Mouse (Mus musculus) right cerebral cortex, postnatal 25 days (tissue): Measurements from ENCODE around the gene Slc25a22.

Experiments
- DNase-seq: peaks from one replicate; pipeline ENCODE4 v3.0.0; 2022

The Slc25a22 gene

GRCm38 (mm10) chr7:141471236-141471635 is 33.5 kb upstream of the Slc25a22 start:
- DNase-seq, result no peak

GRCm38 (mm10) chr7:141470637-141470944 is 32.9 kb upstream of the Slc25a22 start:
- DNase-seq, result no peak

GRCm38 (mm10) chr7:141469901-141470636 is 32.4 kb upstream of the Slc25a22 start:
- no peak for DNase-seq

GRCm38 (mm10) chr7:141469352-141469751 is 31.7 kb upstream of the Slc25a22 start:
- DNase-seq, result no peak

GRCm38 (mm10) chr7:141468522-141469211 is 31.0 kb upstream of the Slc25a22 start:
- no peak for DNase-seq

- no peak for DNase-seq
These were observed 30.5 kb upstream of the Slc25a22 start for GRCm38 (mm10) chr7:141468164-141468521.

- peak; percentile 68 for DNase-seq
These were observed 29.7 kb upstream of the Slc25a22 start, which contains the start of gene Cd151 for GRCm38 (mm10) chr7:141467230-141468030. TSS of gene Cd151 (plus strand) at chr7:141467392.

- DNase-seq, result no peak
These were observed 29.0 kb upstream of the Slc25a22 start for GRCm38 (mm10) chr7:141466607-141467148.

- no peak for DNase-seq
These were observed 28.3 kb upstream of the Slc25a22 start for GRCm38 (mm10) chr7:141466045-141466394.

GRCm38 (mm10) chr7:141465388-141466044 is 27.8 kb upstream of the Slc25a22 start:
- no peak for DNase-seq

- no peak for DNase-seq
These were observed 27.0 kb upstream of the Slc25a22 start for GRCm38 (mm10) chr7:141464603-141465201.

GRCm38 (mm10) chr7:141463824-141464602 is 26.3 kb upstream of the Slc25a22 start:
- no peak for DNase-seq

GRCm38 (mm10) chr7:141462333-141462821 is 24.7 kb upstream of the Slc25a22 start:
- no peak for DNase-seq

- no peak for DNase-seq
These were observed 24.0 kb upstream of the Slc25a22 start for GRCm38 (mm10) chr7:141461521-141462332.

GRCm38 (mm10) chr7:141460391-141461113 is 22.9 kb upstream of the Slc25a22 start, which contains the start of gene Cracr2b:
TSS of gene Cracr2b (plus strand) at chr7:141461094.
- DNase-seq, result no peak

- DNase-seq, result no peak
These were observed 22.3 kb upstream of the Slc25a22 start for GRCm38 (mm10) chr7:141460001-141460390.

GRCm38 (mm10) chr7:141459301-141459711 is 21.6 kb upstream of the Slc25a22 start:
- DNase-seq, result no peak

GRCm38 (mm10) chr7:141458661-141459060 is 21.0 kb upstream of the Slc25a22 start:
- no peak for DNase-seq

GRCm38 (mm10) chr7:141457986-141458660 is 20.4 kb upstream of the Slc25a22 start:
- DNase-seq, result no peak
